Mouse (Mus musculus): ENCODE data around the gene Cblb.

Gene Cblb

DNA sequence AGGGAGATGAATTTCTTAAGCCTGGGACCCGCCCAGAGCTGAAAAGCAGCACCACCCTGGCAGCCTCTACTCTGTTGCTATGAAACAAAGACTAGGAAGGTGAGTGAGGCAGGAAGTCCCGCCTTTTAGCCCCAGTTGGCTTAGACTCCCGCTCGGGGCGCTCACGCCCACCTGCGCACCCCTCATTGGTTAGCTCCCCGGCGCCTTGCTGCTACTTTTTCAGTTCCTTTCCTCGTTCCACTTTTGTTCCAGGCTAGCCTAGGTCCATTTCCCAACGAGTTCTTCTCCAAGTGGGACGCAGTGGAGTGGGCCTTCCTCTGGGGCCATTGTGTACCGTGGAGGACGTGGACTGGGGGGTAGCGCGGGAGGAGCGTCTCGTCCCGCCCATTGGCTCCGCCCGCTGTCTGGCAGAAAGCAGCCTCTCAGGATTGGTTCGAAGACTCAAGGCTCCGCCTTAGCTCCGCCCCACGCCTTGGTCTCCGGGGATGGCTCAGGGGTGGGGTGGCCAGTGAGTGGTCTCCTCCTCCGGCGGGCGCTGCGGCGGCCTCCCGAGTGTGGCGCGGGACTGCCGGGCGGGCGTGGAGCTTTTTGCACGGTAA, at the start of gene Cblb:
TSS of gene Cblb (plus strand) at position 135 of the 599 bp plus-strand sequence.
- peak; percentile 95 for DNase-seq (ENCODE audit: low spot score)

- DNase-seq (ENCODE audit: low spot score): no peak
These were observed 45.6 kb upstream of the Cblb start for GRCm38 (mm10) chr16:51985436-51985835.

- no peak for DNase-seq (ENCODE audit: low spot score)
These were observed 44.8 kb upstream of the Cblb start for GRCm38 (mm10) chr16:51986207-51986606.

GRCm38 (mm10) chr16:51987085-51987620, 43.9 kb upstream of the Cblb start:
- no peak for DNase-seq (ENCODE audit: low spot score)

DNA sequence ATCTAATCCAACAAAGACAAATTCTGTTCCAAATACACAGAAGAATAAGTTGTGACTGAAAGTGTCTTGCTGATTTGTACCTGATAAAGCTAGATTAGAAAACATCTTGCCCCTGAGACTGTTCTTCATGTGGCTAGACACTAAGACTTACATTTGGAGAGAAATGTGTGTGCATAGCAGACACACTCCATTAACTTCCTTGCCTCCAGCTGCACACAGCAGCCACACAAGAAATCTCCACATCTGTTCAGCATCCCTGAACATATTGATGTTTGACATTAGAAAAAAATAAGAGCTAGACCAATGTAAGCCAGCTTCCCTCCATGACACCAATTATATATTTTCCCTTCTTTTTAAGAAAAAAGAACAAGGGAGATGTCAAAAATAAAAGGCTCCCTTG, 43.0 kb upstream of the Cblb start:
- no peak for DNase-seq (ENCODE audit: low spot score)

GRCm38 (mm10) chr16:51989259-51989658, 41.8 kb upstream of the Cblb start:
- DNase-seq (ENCODE audit: low spot score): no peak

DNA sequence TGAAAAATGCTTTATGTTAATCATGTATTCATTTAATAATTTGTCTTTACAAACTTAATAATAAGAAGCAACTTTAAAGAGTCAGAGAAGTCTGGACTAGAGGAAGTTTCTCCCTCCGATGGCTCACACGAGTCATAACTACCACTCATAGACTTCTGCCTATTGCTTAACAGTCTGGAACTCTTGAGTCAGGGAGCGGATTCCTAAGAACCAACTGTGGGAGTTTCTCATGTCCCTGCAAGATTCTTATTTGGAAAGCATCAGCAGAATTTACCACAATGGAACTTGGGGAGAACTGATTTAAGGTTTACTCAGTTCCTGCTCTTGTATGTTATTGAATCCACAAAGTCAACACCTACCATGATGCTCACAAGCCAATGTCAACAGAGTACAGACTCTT, 31.0 kb upstream of the Cblb start:
- no peak for DNase-seq (ENCODE audit: low spot score)

DNA sequence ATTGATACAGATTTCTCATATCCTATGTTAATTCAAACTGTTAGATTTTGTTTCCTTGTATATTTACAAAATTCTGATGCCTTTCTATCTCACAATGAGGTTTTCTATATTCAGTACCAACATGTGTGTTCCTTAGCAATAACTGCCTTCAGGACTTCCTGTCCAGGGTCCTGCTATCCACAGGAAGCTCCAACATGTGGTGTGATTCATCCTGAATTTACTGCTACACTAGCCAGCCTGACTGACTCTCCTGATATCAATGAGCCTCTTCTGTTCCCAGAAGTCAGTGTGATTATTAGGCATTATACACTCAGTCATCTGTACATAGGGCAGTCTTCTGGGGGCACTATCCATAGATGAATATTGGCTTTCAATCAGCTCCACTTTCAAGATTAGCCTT, 30.2 kb upstream of the Cblb start:
- DNase-seq (ENCODE audit: low spot score): no peak

DNA sequence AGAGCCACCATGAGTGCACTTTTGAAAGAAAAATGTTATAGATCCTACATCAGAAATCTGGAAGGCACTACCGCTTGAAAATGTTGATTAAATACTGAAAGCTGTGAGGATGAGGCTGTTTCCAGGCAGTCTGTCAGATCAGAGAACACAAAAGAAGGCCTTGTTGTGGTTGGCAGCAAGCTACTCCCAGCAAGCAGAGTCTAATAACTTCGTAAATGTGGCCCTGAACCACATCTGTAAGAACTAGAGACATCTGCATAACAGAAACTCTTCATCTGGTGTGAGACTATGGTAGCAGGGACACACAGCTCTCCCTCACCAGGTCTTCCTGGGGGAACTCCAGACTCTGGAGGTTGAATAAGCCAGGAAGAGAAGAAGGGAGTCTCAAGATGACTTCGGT, 24.0 kb upstream of the Cblb start:
- no peak for DNase-seq (ENCODE audit: low spot score)

DNA sequence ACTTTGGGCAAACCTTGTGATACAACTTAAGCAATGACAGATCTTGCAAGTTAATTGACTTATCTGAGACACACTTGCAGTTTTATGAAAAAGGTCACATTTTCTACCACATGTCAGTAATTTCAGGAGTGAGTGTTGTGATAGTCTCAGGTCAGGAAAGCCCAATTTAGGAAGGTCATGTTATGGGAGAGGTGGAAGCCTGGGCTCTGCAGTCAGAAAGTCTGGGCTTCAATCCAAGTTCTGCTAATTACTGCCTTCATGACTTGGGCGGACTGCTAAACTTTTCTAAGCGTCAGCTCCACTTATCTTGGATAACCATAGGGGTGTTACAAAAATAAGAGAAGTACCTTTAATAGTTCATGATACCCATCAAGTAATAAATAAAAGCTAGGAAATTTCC, 22.6 kb upstream of the Cblb start:
- no peak for DNase-seq (ENCODE audit: low spot score)

- no peak for DNase-seq (ENCODE audit: low spot score)
These were observed 21.6 kb upstream of the Cblb start for GRCm38 (mm10) chr16:52009421-52009820.

DNA sequence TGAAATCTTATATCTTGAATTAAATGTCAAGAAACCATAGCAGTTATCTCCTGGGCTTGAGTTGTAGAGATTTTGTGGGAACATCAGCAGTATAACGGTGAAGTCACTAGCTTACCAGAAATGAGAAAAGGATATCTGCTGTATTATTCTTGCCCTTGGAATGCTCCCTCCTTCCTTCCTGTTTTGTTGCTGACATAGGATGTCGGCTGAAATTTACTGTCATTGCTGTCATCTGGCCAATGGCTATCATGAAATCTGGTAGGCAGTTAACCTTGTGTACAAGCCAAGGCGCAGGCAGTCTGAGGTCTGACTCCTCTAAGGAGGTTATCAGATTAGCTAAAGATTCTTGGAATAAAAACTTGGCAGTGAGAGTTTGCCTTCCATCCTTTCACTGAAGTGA, 18.0 kb upstream of the Cblb start:
- DNase-seq (ENCODE audit: low spot score): no peak

DNA sequence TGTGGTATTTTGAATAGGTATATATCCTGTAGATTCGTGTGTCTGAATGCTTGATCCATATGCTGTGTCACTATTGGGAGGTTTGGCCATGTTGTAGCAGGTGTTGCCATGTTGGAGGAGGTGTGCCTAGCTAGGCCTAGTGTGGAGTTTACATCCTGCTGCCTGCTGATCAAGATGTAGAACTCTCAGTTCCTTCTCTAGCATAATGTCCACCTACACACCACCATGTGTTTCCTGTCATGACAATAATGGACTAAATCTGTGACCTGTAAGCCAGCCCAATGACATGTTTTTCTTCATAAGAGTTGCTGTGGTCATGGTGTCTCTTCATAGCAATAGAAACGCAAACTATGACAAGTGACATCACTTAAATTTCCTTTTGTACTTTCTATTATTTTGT, 17.2 kb upstream of the Cblb start:
- no peak for DNase-seq (ENCODE audit: low spot score)

DNA sequence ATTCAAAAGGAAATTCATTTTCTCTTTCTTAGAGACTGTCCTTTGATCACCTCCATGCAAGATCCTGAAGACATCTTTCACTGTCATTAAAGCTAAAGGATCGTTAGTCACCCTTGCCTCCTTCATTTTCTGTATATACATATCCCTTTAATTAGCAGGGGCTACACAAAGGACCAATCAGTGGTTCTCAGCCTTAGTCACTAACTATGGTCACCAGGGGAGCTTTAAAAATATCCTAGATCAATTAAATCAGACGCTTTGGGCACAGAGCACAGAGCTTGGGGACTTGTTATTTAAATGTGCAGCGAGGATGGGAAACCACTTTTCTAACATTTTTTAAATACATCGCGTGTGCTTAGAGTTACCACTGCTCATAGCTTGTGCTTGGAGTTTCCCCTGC, 7.6 kb upstream of the Cblb start:
- no peak for DNase-seq (ENCODE audit: low spot score)

- DNase-seq (ENCODE audit: low spot score): no peak
These were observed 3.7 kb upstream of the Cblb start for GRCm38 (mm10) chr16:52027326-52027725.

DNA sequence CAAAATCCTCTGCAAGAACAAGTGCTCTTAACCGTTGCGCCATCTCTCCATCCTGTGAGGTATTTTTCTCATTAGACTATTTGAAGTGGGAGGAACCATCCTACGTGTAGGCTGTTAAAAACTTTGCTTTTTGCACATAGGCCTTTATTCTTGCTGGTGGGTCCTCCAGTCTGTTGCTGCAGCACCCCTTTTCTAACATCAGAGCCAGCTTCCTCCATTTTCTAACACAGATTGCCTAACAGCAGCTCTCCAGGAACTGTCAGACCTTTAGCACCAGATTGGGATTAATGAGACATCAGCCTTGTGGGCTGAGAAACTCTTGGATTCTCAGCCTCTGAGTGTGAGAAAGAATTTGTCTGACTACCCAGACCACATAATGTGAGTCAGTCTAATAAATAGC, 2.0 kb upstream of the Cblb start:
- DNase-seq (ENCODE audit: low spot score): no peak

DNA sequence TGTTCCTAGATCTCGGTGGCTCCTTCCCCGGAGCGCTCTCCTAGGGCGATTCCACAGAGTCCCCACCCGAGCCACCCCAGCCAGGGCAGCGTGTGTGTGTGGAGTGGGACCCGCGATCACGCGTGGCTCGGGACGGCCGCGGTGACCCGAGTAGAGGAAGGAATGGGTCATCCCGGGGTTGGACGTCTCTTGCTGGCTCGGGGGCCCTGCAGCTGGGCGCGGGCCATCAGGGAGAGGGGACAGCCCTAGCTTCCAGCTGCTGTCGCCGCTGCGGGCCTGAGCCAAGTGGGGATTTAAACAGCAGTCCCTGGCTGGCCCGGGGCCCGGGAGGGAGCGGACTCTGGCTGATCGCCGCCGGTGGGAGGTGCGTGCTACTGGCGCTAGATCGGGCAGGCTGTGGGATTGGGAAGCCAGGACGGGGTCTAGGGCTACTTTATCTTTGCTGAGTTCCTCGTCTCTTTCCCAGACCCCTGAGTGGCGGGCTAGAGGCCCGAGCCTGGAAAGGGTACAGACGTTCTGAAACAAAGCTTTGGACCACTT, 757 bp downstream of the Cblb start:
- peak; percentile 91 for DNase-seq (ENCODE audit: low spot score)

GRCm38 (mm10) chr16:52032376-52033330, 1.6 kb downstream of the Cblb start:
- DNase-seq (ENCODE audit: low spot score): no peak

- DNase-seq (ENCODE audit: low spot score): no peak
These were observed 2.6 kb downstream of the Cblb start for GRCm38 (mm10) chr16:52033381-52034315.

GRCm38 (mm10) chr16:52034356-52034755, 3.3 kb downstream of the Cblb start:
- no peak for DNase-seq (ENCODE audit: low spot score)

- no peak for DNase-seq (ENCODE audit: low spot score)
These were observed 5.3 kb downstream of the Cblb start for GRCm38 (mm10) chr16:52036295-52036694.

- no peak for DNase-seq (ENCODE audit: low spot score)
These were observed 7.3 kb downstream of the Cblb start for GRCm38 (mm10) chr16:52038283-52038682.

Data from ovary, postnatal 14 days (tissue).